9 mouse cellular contexts compared by ENCODE assay signal in genomic region chr3:38201861-38202656, GRCm38 (mm10).
DNase-seq lines count a peak whose midpoint lies in the region; ATAC-seq and TF ChIP-seq lines count a peak whose summit lies in the region.
"Had no signal": no experiment of that assay in that cellular context is flagged by ENCODE, and none has a peak within 500 bp of the region (broad histone marks: within the 10 kb centered on the region; RNA-seq: fewer than 3 reads in every experiment).

No protein-coding gene starts in this region.

- TF ChIP-seq CTCF in ES-Bruce4 (IDR thresholded peaks at IDR 0.05; ENCODE audit: low read depth, low read length), result peak; percentile 38
- TF ChIP-seq CTCF in lung, embryonic 14.5 days (IDR thresholded peaks at IDR 0.05; ENCODE audit: low read depth), result peak; percentile 71

- H3K27ac ChIP-seq in ES-Bruce4 (ENCODE audit: insufficient read depth, low read length), result no peak overlapping the region
- no peak overlapping the region for H3K27ac ChIP-seq in lung, embryonic 14.5 days (ENCODE audit: low read depth)
- H3K27ac ChIP-seq: embryonic facial prominence, embryonic 15.5 days had no signal

- no peaks in the 10 kb centered on the region for H3K9me3 ChIP-seq in ES-Bruce4 (replicated peaks; ENCODE audit: control insufficient read depth, insufficient read depth, low read length, poor library complexity, severe bottlenecking)
- H3K9me3 ChIP-seq in lung, embryonic 14.5 days (ENCODE audit: low read depth, low read length), result no peaks in the 10 kb centered on the region
- H3K9me3 ChIP-seq: embryonic facial prominence, embryonic 15.5 days had no signal

- TF ChIP-seq POLR2A in ES-Bruce4 (IDR thresholded peaks at IDR 0.05; ENCODE audit: insufficient read depth, low read length), result no peak

- no peaks in the 10 kb centered on the region for H3K36me3 ChIP-seq in ES-Bruce4 (ENCODE audit: control insufficient read depth, insufficient read depth, low read length, poor library complexity, severe bottlenecking)
- H3K36me3 ChIP-seq in lung, embryonic 14.5 days (ENCODE audit: insufficient read depth), result no peaks in the 10 kb centered on the region
- H3K36me3 ChIP-seq: embryonic facial prominence, embryonic 15.5 days had no signal

- H3K4me3 ChIP-seq in ES-Bruce4 (ENCODE audit: low read depth, low read length), result no peak overlapping the region
- H3K4me3 ChIP-seq in lung, embryonic 14.5 days (ENCODE audit: low read depth, low read length), result no peak overlapping the region
- H3K4me3 ChIP-seq: embryonic facial prominence, embryonic 15.5 days had no signal

- no peak for ATAC-seq in lung, embryonic 14.5 days (ENCODE audit: insufficient read depth)

- no peaks in the 10 kb centered on the region for H3K4me1 ChIP-seq in ES-Bruce4 (ENCODE audit: control insufficient read depth, insufficient read depth, low read length)
- H3K4me1 ChIP-seq in lung, embryonic 14.5 days (ENCODE audit: insufficient read depth), result no peaks in the 10 kb centered on the region
- H3K4me1 ChIP-seq: embryonic facial prominence, embryonic 15.5 days had no signal

- no peak overlapping the region for H3K9ac ChIP-seq in ES-Bruce4 (ENCODE audit: low read depth, poor library complexity, severe bottlenecking)
- no peak overlapping the region for H3K9ac ChIP-seq in lung, embryonic 14.5 days
- H3K9ac ChIP-seq: embryonic facial prominence, embryonic 15.5 days had no signal

- 38% methylated on average over 10 of the region's 10 CpGs for WGBS in large intestine, adult 2 months
- WGBS in lung, embryonic 14.5 days, result 52% methylated on average over 10 of the region's 10 CpGs

- TF ChIP-seq EP300 in ES-Bruce4 (IDR thresholded peaks at IDR 0.05; ENCODE audit: insufficient read depth, low read depth, low read length), result no peak

- H3K4me2 ChIP-seq in lung, embryonic 14.5 days, result no peak overlapping the region
- H3K4me2 ChIP-seq: embryonic facial prominence, embryonic 15.5 days had no signal

- no peaks in the 10 kb centered on the region for H3K27me3 ChIP-seq in ES-Bruce4 (ENCODE audit: control insufficient read depth, insufficient read depth, low read length, poor library complexity, severe bottlenecking)
- H3K27me3 ChIP-seq in lung, embryonic 14.5 days (ENCODE audit: insufficient read depth, low read length), result no peaks in the 10 kb centered on the region
- H3K27me3 ChIP-seq: embryonic facial prominence, embryonic 15.5 days had no signal

- DNase-seq in 3134 (ENCODE audit: extremely low read depth, insufficient read length, low spot score), result peak; percentile 29
- DNase-seq in cerebellum, adult 9-11 months, result peak; percentile 27
- peak; percentile 50 to 80 for DNase-seq in gastrocnemius, postnatal 4 days (ENCODE audit: low spot score in 2 of 2)
- DNase-seq in large intestine, adult 2 months (ENCODE audit: low read depth, low spot score), result peak; percentile 38
- peak; percentile 84 for DNase-seq in lung, embryonic 14.5 days
- DNase-seq in right cerebral cortex, adult 18-20 months, result peak; percentile 39
- DNase-seq in thymus, adult 18-20 months, result no peak

Comparison
In these comparisons a context has a peak if more than half of its experiments do, and no peak if none do; other contexts are left out.
1. DNase-seq: peak in 3134 (single experiment), cerebellum, adult 9-11 months (single experiment), gastrocnemius, postnatal 4 days (2 of 2), large intestine, adult 2 months (single experiment), lung, embryonic 14.5 days (single experiment) and right cerebral cortex, adult 18-20 months (single experiment); none in thymus, adult 18-20 months (0 of 2).